Comparison of ENCODE assay signal across 10 mouse cellular contexts in the genomic region with DNA sequence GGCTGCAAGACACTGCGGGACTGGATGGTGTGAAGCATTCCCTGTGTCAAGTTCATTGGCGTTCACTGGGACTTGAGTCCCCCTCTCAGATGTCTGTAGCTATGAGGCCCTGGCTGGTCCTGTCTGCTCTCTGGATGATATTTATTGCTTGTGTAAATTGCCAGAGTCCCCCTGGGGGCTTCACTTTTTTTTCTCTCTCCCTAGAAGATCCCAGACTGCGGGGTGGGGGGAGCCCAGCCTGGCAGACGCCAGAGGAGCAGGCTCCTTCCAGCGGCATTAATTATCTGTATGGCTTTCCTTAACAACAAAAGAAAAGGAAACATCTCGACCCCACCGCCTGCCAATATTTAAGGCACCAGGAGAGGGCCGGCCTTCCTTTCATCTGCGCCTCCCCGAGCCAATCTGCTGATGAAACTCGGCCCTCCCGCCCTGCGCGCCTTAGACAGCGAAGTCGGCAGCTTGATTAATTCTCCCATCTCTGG.
DNase-seq lines count a peak whose midpoint lies in the region; ATAC-seq lines count a peak whose summit lies in the region.
"Had no signal": no experiment of that assay in that cellular context is flagged by ENCODE, and none has a peak within 500 bp of the region (broad histone marks: within the 10 kb centered on the region; RNA-seq: fewer than 3 reads in every experiment).

No protein-coding gene starts in this region.

- 17% methylated on average over 16 of the region's 16 CpGs for WGBS in embryonic facial prominence, embryonic 13.5 days
- WGBS in neural tube, embryonic 13.5 days: 1% methylated on average over 16 of the region's 16 CpGs

- no peaks in the 10 kb centered on the region for H3K9me3 ChIP-seq in embryonic facial prominence, embryonic 13.5 days
- H3K9me3 ChIP-seq in neural tube, embryonic 13.5 days: no peaks in the 10 kb centered on the region
- H3K9me3 ChIP-seq: megakaryocyte, embryonic 14.5 days had no signal

- H3K4me1 ChIP-seq in embryonic facial prominence, embryonic 13.5 days: peaks cover 13% of the 10 kb centered on the region
- peaks cover 30% of the 10 kb centered on the region for H3K4me1 ChIP-seq in neural tube, embryonic 13.5 days (replicated peaks)
- H3K4me1 ChIP-seq: megakaryocyte, embryonic 14.5 days had no signal

- no peak overlapping the region for H3K4me3 ChIP-seq in embryonic facial prominence, embryonic 13.5 days
- 0 out of 2 replicates have a peak overlapping the region, but pooled peaks have one; percentile 0 for H3K4me3 ChIP-seq in neural tube, embryonic 13.5 days
- H3K4me3 ChIP-seq: megakaryocyte, embryonic 14.5 days had no signal

- peak overlapping the region; percentile 35 for H3K4me2 ChIP-seq in embryonic facial prominence, embryonic 13.5 days
- peak overlapping the region; percentile 39 for H3K4me2 ChIP-seq in neural tube, embryonic 13.5 days

- ATAC-seq in embryonic facial prominence, embryonic 13.5 days (ENCODE audit: insufficient number of reproducible peaks, insufficient read depth, low FRiP score, low TSS enrichment, low read depth): no peak
- ATAC-seq in neural tube, embryonic 13.5 days (ENCODE audit: low read depth): peak; percentile 74
- ATAC-seq: Patski had no signal

- intact Hi-C loops in left cerebral cortex, postnatal 14 days (cut with DNase I): no loop called here
- intact Hi-C loops in left cerebral cortex, postnatal 10 days (cut with DNase I): no loop called here

- peak; percentile 29 to 33 for DNase-seq in left cerebral cortex, postnatal 14 days (ENCODE audit: low spot score in 2 of 2)
- no peak for DNase-seq in left cerebral cortex, postnatal 10 days (ENCODE audit: extremely low spot score in 1 of 2, low spot score in 2 of 2)
- DNase-seq in kidney, postnatal 14 days: peak; percentile 43
- DNase-seq in c-Kit-positive CD71-positive TER-119-positive erythroid progenitor cells, embryonic 14.5 days (ENCODE audit: low spot score): no peak
- no peak for DNase-seq in left cerebral cortex, adult 11 months (ENCODE audit: low spot score)
- DNase-seq in ovary, adult 18-20 months (ENCODE audit: low spot score): no peak

- H3K27me3 ChIP-seq in embryonic facial prominence, embryonic 13.5 days: no peaks in the 10 kb centered on the region
- peaks cover 8% of the 10 kb centered on the region; the same call in 1 of the 2 replicates for H3K27me3 ChIP-seq in neural tube, embryonic 13.5 days
- H3K27me3 ChIP-seq: Patski had no signal

- H3K9ac ChIP-seq in embryonic facial prominence, embryonic 13.5 days: no peak overlapping the region
- peak overlapping the region; percentile 46; the same call in 1 of the 2 replicates for H3K9ac ChIP-seq in neural tube, embryonic 13.5 days

- H3K27ac ChIP-seq in embryonic facial prominence, embryonic 13.5 days: 0 out of 2 replicates have a peak overlapping the region, but pooled peaks have one; percentile 5
- H3K27ac ChIP-seq in neural tube, embryonic 13.5 days (replicated peaks): peak overlapping the region; percentile 89

- H3K36me3 ChIP-seq in embryonic facial prominence, embryonic 13.5 days: no peaks in the 10 kb centered on the region
- H3K36me3 ChIP-seq in neural tube, embryonic 13.5 days: no peaks in the 10 kb centered on the region

Comparison
In these comparisons a context has a peak if more than half of its experiments do, and no peak if none do; other contexts are left out.
1. DNase-seq: peak in left cerebral cortex, postnatal 14 days (2 of 2) and kidney, postnatal 14 days (single experiment); none in left cerebral cortex, postnatal 10 days (0 of 2), c-Kit-positive CD71-positive TER-119-positive erythroid progenitor cells, embryonic 14.5 days (single experiment), left cerebral cortex, adult 11 months (single experiment) and ovary, adult 18-20 months (single experiment).